Mouse (Mus musculus) embryonic facial prominence, embryonic 15.5 days (tissue): ENCODE results near the gene Mtpn. TPM values are rescaled to one million over a fixed set of nuclear protein-coding genes. Genes with fewer than 3 reads are reported as not detected.

Experiments
- ATAC-seq: fragments of 200-750 bp; cut with Nextera tagmentation; 2 replicates; pipeline ENCODE4 v1.8.0; 2017; ENCODE audit warnings: low read depth, moderate TSS enrichment; ENCODE audit not compliant: insufficient number of reproducible peaks, low FRiP score, low TSS enrichment
- H3K27ac ChIP-seq: fragments of 300-500 bp; sonication (generic); replicated peaks from 2 replicates; pipeline ENCODE4 v1.5.1; 2015; ENCODE audit warnings: mild to moderate bottlenecking, inconsistent platforms
- H3K27me3 ChIP-seq: fragments of 300-500 bp; sonication (generic); 2 replicates; pipeline ENCODE4 v1.6.1; 2015; ENCODE audit warnings: inconsistent platforms
- H3K36me3 ChIP-seq: fragments of 300-500 bp; sonication (generic); 2 replicates; pipeline ENCODE4 v1.6.1; 2015; ENCODE audit warnings: mild to moderate bottlenecking, inconsistent platforms
- H3K4me1 ChIP-seq: fragments of 300-500 bp; sonication (generic); 2 replicates; pipeline ENCODE4 v1.6.1; 2015; ENCODE audit warnings: inconsistent platforms
- H3K4me2 ChIP-seq: fragments of 300-500 bp; sonication (generic); replicated peaks from 2 replicates; pipeline ENCODE4 v1.6.1; 2015; ENCODE audit warnings: mild to moderate bottlenecking, inconsistent platforms
- H3K4me3 ChIP-seq: fragments of 300-500 bp; sonication (generic); replicated peaks from 2 replicates; pipeline ENCODE4 v1.5.1; 2015; ENCODE audit warnings: mild to moderate bottlenecking, inconsistent platforms
- H3K9ac ChIP-seq: fragments of 300-500 bp; sonication (generic); 2 replicates; pipeline ENCODE4 v1.6.1; 2015; ENCODE audit warnings: inconsistent platforms
- H3K9me3 ChIP-seq: fragments of 300-500 bp; sonication (generic); replicated peaks from 2 replicates; pipeline ENCODE4 v1.6.1; 2016; ENCODE audit warnings: inconsistent platforms
- WGBS: fragments of 180-500 bp; shearing (Covaris S2); methylation state at CpG from one replicate; pipeline ENCODE4 v1.1.7; 2015; 5-methylcytosine and 5-hydroxymethylcytosine counted together
- microRNA-seq: library from miRNA; unstranded; fragments of <30 nt; microRNA quantifications from one replicate; pipeline ENCODE4, GENCODE M21; 2016; ENCODE audit warnings: borderline number of aligned reads
- polyA plus RNA-seq: library from polyadenylated mRNA; unstranded; fragments of >200 nt; fragmentation: Nextera tagmentation; extraction: Ambion mirVana; gene quantifications from 2 replicates; pipeline ENCODE4 v1.2.1, GENCODE M21; 2015

Mtpn gene
- polyA plus RNA-seq, 1 experiment from 2014 or later: 150 TPM

GRCm38 (mm10) chr6:35502904-35503303, 36.8 kb downstream of the Mtpn start:
- no peak overlapping the region for H3K9ac ChIP-seq
- no peaks in the 10 kb centered on the region for H3K27me3 ChIP-seq
- WGBS: 76% methylated on average over 2 of the region's 2 CpGs
- no peak overlapping the region for H3K4me2 ChIP-seq
- no peak overlapping the region for H3K4me3 ChIP-seq
- no peaks in the 10 kb centered on the region for H3K9me3 ChIP-seq
- no peak overlapping the region for H3K27ac ChIP-seq
- no peaks in the 10 kb centered on the region for H3K36me3 ChIP-seq
- no peak for ATAC-seq
- H3K4me1 ChIP-seq: no peaks in the 10 kb centered on the region

GRCm38 (mm10) chr6:35499978-35500667, 39.6 kb downstream of the Mtpn start:
- 84% methylated on average over 5 of the region's 5 CpGs for WGBS
- no peak for ATAC-seq
- H3K36me3 ChIP-seq: no peaks in the 10 kb centered on the region

GRCm38 (mm10) chr6:35497406-35497805, 42.3 kb downstream of the Mtpn start:
- ATAC-seq: no peak
- no peaks in the 10 kb centered on the region for H3K27me3 ChIP-seq
- 93% methylated on average over 4 of the region's 4 CpGs for WGBS

More at GRCm38 (mm10) chr6:35499978-35500667, 39.6 kb downstream of the Mtpn start:
- H3K4me3 ChIP-seq: no peak overlapping the region
- H3K4me2 ChIP-seq: no peak overlapping the region
- H3K9me3 ChIP-seq: no peaks in the 10 kb centered on the region
- H3K27me3 ChIP-seq: no peaks in the 10 kb centered on the region
- no peaks in the 10 kb centered on the region for H3K4me1 ChIP-seq
- H3K27ac ChIP-seq: no peak overlapping the region
- no peak overlapping the region for H3K9ac ChIP-seq

GRCm38 (mm10) chr6:35493851-35494250, 45.8 kb downstream of the Mtpn start:
- Histone ChIP-seq H3K27ac (no peak overlapping the region), H3K9me3 (no peaks in the 10 kb centered on the region), H3K4me1 (no peaks in the 10 kb centered on the region), H3K9ac (no peak overlapping the region), H3K27me3 (no peaks in the 10 kb centered on the region), H3K4me3 (no peak overlapping the region), H3K4me2 (no peak overlapping the region), H3K36me3 (no peaks in the 10 kb centered on the region)
- no peak for ATAC-seq
- 85% methylated on average over 6 of the region's 6 CpGs for WGBS

More at GRCm38 (mm10) chr6:35497406-35497805, 42.3 kb downstream of the Mtpn start:
- no peak overlapping the region for H3K4me3 ChIP-seq
- H3K4me2 ChIP-seq: no peak overlapping the region
- no peaks in the 10 kb centered on the region for H3K36me3 ChIP-seq
- H3K27ac ChIP-seq: no peak overlapping the region
- no peaks in the 10 kb centered on the region for H3K4me1 ChIP-seq
- no peak overlapping the region for H3K9ac ChIP-seq
- no peaks in the 10 kb centered on the region for H3K9me3 ChIP-seq

- 65% methylated on average over 5 of the region's 5 CpGs for WGBS
- no peak overlapping the region for H3K4me2 ChIP-seq
- no peaks in the 10 kb centered on the region for H3K4me1 ChIP-seq
- no peak overlapping the region for H3K9ac ChIP-seq
- ATAC-seq: no peak
- no peak overlapping the region for H3K4me3 ChIP-seq
- no peak overlapping the region for H3K27ac ChIP-seq
- H3K36me3 ChIP-seq: no peaks in the 10 kb centered on the region
- no peaks in the 10 kb centered on the region for H3K9me3 ChIP-seq
- no peaks in the 10 kb centered on the region for H3K27me3 ChIP-seq
Measured at GRCm38 (mm10) chr6:35479651-35480335, 59.9 kb downstream of the Mtpn start.

- no peaks in the 10 kb centered on the region for H3K9me3 ChIP-seq
- WGBS: 78% methylated on average over 1 of the region's 1 CpGs
- H3K9ac ChIP-seq: no peak overlapping the region
- H3K4me3 ChIP-seq: no peak overlapping the region
- H3K4me1 ChIP-seq: no peaks in the 10 kb centered on the region
- no peaks in the 10 kb centered on the region for H3K27me3 ChIP-seq
- no peak overlapping the region for H3K4me2 ChIP-seq
- no peak for ATAC-seq
- H3K27ac ChIP-seq: no peak overlapping the region
- no peaks in the 10 kb centered on the region for H3K36me3 ChIP-seq
Measured at GRCm38 (mm10) chr6:35476830-35477229, 62.9 kb downstream of the Mtpn start.

GRCm38 (mm10) chr6:35463450-35464395, 76.0 kb downstream of the Mtpn start:
- no peak overlapping the region for H3K9ac ChIP-seq
- no peak overlapping the region for H3K4me2 ChIP-seq
- H3K36me3 ChIP-seq: no peaks in the 10 kb centered on the region
- H3K27ac ChIP-seq: no peak overlapping the region
- H3K4me1 ChIP-seq: no peaks in the 10 kb centered on the region
- no peak overlapping the region for H3K4me3 ChIP-seq
- 0 out of 2 replicates have a peak, but pooled peaks cover 3% of the 10 kb centered on the region for H3K9me3 ChIP-seq
- ATAC-seq: no peak
- WGBS: 70% methylated on average over 5 of the region's 5 CpGs
- no peaks in the 10 kb centered on the region for H3K27me3 ChIP-seq

- H3K4me1 ChIP-seq: no peaks in the 10 kb centered on the region
- H3K9me3 ChIP-seq: 0 out of 2 replicates have a peak, but pooled peaks cover 3% of the 10 kb centered on the region
- no peak overlapping the region for H3K9ac ChIP-seq
- no peak overlapping the region for H3K27ac ChIP-seq
- H3K36me3 ChIP-seq: no peaks in the 10 kb centered on the region
- no peak overlapping the region for H3K4me3 ChIP-seq
- no peaks in the 10 kb centered on the region for H3K27me3 ChIP-seq
- WGBS: 88% methylated on average over 1 of the region's 1 CpGs
- no peak overlapping the region for H3K4me2 ChIP-seq
- ATAC-seq: no peak
Measured at GRCm38 (mm10) chr6:35462484-35462883, 77.2 kb downstream of the Mtpn start.

Small RNA genes lying within 50 kb of the gene (microRNA-seq; reads per million reads assigned to microRNA genes)
- gene Gm23053: not detected

Other genes starting within 250 kb of the Mtpn start
- gene Slc13a4, start 231.8 kb downstream of the Mtpn start, polyA plus RNA-seq: 0.21 and 0.47 TPM in 2 replicates
- gene Fam180a, start 213.7 kb downstream of the Mtpn start, polyA plus RNA-seq: 1.6 and 2.9 TPM in 2 replicates